Mouse (Mus musculus) MN1 (cell line): ENCODE data around the gene Prkn.
A peak's percentile ranks its signal among the peaks of the same experiment; 100 is the strongest.

Experiments used
- DNase-seq: peaks from one replicate; pipeline ENCODE4 v3.0.0-alpha.2; 2016; ENCODE audit warnings: low spot score

The Prkn gene

DNA sequence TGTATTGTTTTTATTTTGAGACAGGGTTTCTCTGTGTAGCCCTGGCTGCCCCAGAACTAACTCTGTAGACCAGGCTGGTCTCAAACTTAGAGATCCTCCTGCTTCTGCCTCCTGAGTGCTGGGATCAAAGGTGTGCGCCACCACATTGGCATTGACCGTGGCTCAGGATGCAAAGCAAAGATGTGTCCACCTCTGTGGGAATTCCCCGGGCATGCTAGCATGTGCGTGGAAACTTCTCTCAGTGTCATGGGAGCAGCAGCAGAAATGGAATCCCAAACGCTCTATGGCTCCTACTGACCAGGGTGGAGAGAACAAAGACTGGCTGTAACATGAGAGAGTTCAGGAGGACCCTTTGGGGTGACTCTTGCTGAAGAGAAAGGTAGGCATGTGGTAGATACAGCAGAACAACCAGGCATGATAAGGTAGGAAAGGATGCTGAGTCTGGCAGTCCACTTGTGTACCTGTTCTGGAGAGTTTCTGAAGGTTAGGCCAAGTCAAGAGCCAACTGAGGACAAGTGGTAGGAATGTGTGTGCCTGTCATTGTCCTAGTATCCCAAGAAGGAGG lies 1201.0 kb downstream of the Prkn start:
- DNase-seq = no peak

DNA sequence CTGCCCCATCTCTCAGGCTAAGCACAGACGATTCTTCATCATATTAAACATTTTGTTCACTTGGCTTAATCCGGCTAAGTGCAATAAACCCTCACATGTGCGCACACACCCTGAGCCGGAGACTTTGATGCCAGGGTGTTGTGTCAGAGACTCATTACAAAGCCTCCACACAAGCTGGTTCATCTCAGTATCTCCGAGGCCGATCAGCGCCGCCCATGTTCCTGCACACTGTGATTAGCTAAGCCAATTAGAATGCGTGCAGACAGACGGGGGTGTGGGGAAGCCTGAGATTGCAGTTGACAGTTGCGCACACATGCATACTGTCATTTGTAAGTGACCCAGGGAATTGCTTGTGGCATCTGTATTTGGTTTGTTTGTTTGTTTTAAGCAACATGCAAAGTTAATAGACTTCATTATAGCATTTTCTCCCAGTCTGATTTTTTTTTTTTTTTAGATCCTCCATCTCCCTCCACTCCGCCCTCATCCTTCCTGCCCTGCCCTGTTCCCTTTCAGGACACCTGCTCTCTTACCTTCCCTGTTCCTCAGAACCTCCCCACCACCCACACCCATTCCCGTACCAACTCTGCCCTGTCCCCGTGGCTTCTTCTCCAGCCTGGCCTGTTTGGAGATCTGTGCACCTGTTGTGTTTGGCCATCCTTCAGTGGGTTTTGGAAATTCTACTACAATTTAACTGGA lies 1202.5 kb downstream of the Prkn start:
- peak; percentile 71 for DNase-seq

DNA sequence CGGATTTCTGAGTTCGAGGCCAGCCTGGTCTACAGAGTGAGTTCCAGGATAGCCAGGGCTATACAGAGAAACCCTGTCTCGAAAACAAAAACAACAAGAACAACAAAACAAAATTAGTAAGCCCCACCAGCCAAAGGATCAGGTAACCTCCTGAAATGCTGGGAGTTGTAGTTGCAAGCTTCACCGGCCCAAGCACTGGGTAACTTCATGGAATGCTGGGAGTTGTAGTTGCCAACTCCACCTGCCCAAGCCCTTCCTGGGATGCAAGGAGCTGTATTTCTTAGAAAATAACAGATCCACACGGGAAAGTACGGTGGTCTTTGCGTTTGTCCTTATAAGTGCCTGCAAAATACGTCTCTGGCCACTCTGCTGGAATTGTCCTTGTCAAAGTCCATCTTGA lies 1204.0 kb downstream of the Prkn start:
- no peak for DNase-seq

- no peak for DNase-seq
Observed at GRCm38 (mm10) chr17:12045861-12046273, 1205.7 kb downstream of the Prkn start.

GRCm38 (mm10) chr17:12047032-12047431 lies 1206.8 kb downstream of the Prkn start:
- no peak for DNase-seq

DNA sequence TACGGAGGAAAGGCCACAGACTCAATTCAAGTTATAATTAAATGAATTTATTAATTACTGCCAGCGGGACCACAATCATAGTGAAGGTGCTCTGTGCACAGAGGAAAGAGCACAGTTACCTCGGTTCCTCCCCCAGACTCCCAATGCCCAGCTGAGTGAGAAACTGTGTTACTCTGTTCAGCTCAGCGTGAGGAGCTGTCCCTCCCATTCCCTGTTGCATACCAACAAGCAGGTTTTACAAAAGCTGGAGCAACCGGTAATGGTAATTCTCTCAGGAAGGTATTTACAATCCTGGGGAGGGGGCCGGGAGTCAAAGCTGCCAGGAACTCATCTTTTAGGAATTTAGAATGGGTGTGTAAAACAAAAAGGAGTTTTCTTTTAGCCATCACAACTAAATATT lies 1207.3 kb downstream of the Prkn start:
- DNase-seq = no peak

DNA sequence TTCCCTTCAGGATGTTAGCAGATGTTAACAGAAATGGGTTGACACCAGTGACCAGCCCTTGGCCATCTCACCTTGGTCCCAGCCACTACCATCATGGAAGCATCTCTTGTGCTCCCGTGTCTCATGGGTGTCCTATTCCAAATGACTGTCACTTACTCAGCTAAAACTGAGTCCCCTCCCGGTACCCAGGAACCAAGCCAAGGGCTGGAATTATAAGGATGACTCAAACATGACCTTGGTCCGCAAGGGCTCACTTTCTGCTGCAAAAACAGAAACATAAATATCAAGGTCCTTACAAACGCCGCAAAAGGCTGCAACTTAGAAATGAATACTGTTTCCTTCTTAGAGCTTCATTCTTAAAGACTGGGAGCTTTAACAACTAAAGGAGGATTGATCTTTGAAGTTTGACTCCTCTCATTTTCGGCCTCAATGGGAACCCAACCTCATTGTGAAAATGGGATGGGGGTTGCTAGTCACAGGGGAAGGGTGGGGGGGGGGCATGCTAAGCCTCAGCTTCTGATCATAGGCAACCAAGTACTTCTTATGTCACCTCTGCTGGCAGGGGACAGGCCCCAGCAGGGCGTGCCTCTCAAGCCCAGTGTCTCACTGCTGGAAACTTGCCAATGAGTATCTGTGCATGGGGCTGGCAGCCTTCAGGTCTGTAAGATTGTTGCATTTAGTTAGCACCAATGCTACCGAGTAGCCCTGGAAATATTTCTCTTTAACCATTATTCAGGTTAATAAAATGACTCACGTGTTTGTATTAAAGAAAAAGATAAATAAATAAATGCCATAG lies 1208.7 kb downstream of the Prkn start:
- DNase-seq = peak; percentile 55

DNA sequence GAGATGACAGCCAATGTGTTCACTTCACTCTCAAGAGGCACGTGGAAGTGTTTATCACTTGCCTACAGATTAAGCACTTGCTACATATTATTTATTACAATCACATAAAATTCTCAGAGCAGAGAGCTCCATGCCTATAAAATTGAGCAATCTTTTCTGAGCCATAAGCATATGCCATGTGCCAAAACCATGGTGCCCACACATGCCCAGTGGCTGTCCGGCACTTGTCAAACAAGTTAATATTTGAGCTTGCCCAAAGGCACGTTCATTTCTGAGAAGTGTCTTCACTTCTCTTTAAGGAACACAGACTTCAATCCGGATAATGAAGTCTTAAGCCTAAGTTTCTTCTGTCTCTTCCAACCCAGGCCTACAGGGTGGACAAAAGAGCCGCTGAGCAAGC lies 1210.1 kb downstream of the Prkn start:
- DNase-seq = no peak

- DNase-seq = no peak
Observed at GRCm38 (mm10) chr17:12051031-12051430, 1210.8 kb downstream of the Prkn start.

- no peak for DNase-seq
Observed at GRCm38 (mm10) chr17:12052651-12053050, 1212.5 kb downstream of the Prkn start.

DNA sequence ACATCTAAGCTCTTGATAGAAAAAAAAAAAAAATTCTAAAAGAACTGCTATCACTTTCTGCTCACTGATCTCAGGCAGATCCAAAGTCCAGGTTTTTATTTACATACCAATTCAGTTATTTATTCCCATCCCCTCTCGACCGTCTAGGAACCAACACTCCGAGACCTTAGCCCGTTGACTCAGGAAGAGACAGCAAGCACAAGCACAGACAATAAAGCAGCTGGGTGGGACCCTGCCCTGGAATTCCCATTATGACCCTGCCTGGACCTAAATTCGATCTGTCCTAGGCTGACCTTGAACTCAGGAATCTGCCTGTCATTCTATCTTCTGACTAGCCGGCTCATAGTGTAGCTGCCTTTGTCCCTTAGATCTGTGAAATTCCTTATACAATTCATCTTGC lies 1218.9 kb downstream of the Prkn start:
- no peak for DNase-seq

DNA sequence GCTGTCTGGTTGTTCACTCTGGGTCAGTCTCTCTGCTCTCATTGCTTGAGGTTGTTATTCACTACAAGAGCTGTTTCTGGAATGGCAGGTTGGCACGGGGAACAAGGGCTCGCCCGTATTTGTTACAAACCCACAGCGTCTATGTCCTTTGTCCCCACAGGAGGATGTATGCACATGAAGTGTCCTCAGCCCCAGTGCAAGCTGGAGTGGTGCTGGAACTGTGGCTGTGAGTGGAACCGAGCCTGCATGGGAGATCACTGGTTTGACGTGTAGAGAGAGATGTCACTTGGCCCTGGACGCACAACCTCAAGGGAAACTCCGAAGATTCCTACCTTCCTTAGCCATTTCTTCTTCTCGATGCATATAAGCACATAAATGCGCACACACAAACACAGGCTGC lies 1221.2 kb downstream of the Prkn start:
- DNase-seq = no peak

- DNase-seq = no peak
Observed at GRCm38 (mm10) chr17:12062861-12063260, 1222.7 kb downstream of the Prkn start.

- no peak for DNase-seq
Observed at GRCm38 (mm10) chr17:12063533-12063932, 1223.3 kb downstream of the Prkn start.

- DNase-seq = no peak
Observed at GRCm38 (mm10) chr17:12066054-12066453, 1225.9 kb downstream of the Prkn start.

DNA sequence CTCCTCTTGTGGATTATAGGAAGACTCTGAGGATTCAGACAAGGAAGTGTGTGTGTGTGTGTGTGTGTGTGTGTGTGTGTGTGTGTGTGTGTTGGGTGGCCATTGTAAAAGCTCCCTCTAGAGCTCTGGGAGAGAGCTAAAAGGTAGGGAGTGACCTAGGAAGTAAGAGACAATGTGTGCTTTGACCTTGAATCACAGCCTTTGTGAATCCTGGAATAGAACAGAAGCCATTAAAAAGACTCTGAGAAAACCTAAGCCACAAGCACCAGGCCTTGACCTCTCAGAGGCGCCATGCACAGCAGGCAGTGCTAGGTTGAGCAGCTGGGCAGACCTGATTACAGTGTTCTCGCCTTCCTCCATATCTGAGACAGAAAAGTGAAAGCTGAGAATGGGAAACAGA lies 1236.6 kb downstream of the Prkn start:
- DNase-seq = no peak

- no peak for DNase-seq
Observed at GRCm38 (mm10) chr17:12080656-12081495, 1240.7 kb downstream of the Prkn start.

DNA sequence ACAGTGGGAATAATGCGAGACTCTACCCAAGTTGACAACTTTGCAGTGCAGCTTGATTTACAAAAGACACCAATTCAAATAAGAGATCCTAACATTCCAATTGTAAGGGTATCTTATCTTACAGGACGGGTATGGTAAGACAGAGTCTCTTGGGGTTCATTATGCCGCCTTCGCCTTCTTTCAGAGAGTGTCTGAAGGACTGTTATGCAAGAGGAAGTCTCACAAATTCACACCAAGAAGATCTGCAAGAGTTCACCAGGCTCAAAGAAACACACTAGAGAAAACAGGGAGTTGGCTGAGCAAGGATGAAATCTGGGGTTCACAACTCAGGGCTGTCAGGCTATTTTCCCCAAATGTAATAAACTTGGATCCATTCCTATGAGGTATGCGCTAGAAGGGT lies 1242.0 kb downstream of the Prkn start:
- DNase-seq = no peak

DNA sequence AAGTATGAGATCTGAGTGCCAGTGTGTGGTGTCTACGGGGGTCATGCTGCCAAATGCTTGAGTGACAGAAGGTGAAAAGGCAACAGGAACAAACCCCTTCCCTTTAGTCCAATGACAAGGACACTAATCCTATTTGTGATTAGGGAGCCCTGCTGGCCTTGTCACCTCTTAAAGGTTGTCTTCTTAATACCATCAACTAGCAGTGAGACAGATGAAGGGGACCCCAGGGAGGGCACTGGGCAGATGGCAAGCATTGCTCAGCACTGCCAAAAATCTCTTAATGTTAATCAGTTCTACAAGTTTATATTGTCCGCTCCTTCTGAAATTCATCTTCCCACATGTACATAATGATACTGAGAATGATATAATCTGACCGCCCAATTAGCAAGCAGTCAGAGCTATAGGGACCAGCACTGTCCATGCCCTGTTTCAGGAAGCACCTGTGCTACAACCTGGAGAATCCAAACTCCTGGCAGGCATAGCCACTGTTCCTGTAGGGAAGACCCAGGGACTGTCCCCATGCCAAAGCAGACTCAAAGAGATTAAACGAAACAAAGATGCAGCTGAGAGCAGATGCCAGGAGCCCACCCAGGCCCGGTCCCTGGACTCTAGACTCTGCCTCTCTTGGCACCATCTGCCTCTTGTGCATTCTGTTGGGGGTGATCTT lies 1250.2 kb downstream of the Prkn start:
- no peak for DNase-seq

- no peak for DNase-seq
Observed at GRCm38 (mm10) chr17:12092901-12093564, 1252.8 kb downstream of the Prkn start.

DNA sequence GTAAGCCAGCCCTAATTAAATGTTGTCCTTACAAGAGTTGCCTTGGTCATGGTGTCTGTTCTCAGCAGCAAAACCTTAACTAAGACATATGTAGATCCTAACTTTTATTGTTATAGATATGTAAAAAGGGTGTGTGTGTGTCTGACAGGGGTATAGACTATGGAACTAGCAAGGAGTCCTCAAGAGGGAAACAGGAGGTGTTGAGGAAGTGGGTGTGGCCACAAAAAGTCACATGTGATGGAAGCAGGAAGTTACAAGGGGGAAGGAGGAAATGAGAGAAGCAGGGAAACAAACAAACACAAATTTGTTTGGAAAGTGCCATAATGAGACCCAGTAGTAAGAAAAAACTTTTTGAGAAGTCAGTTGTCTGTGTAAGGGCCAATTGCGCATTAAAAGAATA lies 1253.8 kb downstream of the Prkn start:
- no peak for DNase-seq
